Mouse (Mus musculus) kidney, adult 8-10 months (tissue): Measurements from ENCODE around the gene Actn4.
A peak's percentile ranks its signal among the peaks of the same experiment; 100 is the strongest.
"Not testable (repeated sequence)": the region's sequence is repeated elsewhere in the genome, so short reads cannot be mapped to it uniquely, and the experiment has no call there.

Experiments
- DNase-seq, 2 experiments: peaks; one replicate each; pipeline ENCODE4 v3.0.0; 2022

The Actn4 gene

DNA sequence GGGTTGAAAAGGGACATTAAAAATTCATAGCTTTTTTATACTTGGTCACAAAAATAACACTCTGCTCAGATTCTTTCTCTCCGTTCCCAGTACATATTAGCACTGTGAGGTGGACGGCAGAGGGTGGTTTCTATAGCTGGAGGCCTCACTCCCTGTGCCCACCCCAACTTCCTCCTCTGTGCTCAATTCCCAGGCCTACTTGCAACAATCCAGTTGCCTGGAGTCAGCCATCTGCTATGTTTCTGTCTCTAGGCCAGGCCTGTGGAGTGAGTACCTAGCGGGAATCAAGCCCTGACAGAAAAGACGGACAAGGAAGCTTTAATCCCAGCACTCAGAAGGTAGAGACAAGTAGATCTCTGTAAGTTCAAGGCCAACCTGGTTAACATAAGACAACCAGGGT, 39.5 kb downstream of the Actn4 start:
- no peak for DNase-seq

DNA sequence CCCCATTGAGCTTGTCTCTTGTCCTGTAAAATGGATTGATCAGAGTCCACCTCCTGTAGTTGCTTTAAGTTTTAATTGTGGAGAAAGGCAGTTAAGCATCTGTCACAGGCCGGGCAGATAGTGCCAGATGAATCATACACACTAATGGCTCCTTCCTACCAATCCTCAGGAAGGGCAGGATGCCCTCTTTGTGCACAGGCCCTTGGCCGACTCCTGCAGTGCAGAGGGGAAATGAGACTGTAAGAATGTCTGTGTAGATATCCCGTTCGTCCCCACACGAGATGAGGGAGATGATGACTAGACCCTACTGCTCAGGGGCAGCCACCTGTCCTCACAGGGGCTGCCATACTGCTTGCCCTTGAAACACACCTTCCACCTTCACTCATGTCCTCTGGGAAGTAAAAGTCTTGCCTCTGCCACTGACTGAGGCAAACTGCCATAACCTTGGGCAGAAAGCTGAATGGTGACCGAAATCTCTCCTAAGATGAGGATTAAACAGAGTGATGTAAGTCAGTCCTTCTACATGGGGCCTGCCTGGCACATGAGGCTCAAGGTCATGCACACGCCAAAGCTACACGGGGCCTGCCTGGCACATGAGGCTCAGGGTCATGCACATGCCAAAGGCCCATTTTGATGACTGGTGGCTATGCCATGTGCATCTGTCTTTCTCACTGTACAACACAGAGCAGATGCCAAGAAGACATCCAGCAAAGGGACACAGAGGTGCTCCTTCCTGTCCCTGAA, 40.2 kb downstream of the Actn4 start:
- DNase-seq, result no peak

DNA sequence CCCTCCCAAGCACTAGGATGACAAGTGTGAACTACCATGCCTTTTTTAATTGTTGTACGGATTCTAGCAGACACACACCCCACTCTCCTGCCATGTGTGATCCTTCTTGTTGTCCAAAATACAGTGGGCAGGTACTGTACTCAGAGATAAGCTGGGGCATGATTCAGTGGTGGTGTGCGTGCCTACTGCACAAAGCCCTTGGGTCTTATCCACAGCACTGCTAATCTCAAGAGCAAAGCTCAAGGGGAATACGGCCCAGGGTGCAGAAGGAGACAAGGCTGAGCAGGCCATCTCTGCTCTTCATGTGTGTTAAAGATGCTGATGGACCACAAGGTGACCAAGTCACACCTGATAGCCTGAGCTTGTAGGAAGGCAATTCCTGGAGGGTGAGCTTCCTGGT, 41.0 kb downstream of the Actn4 start:
- no peak for DNase-seq

DNA sequence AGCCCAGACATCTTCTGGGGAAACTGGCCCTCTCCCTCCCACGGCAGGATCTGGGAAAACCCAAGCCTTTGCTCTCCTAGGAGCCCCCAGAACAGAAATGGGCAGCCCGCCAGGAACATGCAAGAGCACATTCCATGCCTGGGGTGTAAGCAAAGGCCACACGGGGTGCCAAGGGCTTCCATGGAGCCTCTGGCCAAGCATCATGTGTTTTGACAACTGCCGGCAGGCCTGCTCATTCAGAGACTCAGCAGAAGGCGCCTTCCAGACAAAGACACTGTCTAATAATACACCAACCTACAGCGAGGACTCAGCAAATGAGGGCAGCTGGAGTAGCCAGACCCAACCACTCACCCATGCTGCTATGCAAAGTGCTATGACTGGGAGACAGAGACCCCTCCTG, 42.3 kb downstream of the Actn4 start:
- DNase-seq, result peak; percentile 75 to 77

DNA sequence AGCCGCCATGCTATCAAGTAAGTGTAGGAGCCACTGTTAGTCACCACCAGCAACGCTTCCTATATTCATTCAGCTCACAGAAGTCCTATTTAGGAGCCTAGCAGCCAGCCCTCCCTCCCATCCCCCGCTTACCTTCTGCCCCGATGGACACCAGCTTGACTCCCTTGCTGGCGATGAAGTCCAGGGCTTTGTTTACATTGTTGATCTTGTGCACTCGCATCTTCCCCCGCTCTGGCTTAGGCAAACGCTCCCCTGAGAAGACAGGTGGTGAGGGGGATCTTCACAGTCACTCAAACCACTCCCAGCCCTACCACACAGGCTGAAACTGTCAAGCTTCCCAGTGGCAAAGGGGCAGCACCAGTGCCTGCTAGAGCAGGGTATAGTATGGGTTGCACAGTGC, 43.6 kb downstream of the Actn4 start:
- no peak for DNase-seq

DNA sequence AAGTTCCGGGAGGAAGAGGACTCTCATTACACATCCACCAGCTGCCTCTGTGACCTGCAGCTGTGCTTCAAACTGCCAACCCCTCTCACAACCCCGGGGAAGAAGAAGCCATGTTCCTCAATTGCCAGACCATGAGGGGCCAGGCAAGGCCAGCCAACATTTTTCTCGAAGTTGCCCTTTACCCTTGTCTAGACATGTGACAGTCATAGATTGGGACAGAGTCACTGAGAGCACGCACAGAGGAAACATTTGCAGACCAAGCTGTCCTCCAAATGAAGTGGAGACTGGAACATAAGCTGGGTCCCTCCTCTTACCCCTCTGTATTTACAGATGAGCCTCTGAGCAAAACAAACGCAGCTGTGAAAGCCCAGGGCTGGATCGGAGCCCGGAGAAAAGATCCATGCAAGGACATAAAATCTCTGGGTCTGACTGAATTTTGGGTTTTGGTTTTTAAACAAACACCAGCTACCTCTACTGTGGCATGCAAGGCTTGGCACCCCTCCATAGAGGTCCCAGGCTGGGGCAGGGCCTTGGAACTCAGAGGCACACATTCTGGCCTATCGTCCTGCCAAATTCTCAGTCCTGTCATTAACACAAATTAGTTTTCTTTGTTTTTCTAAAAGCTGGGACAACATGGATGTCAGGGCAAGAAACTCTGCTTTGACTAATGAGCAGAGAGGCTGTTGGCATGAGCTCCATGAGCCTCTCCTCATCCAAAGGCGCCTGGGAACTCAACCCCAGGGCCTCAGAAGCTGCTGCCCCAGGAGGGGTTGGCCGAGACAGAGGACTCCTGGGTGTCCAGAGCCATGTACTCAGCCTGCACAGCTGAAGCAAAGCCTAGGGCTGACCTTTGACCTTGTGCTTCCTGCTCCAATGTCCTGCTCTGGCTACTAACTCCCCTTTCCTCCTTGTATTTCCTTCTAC, 44.4 kb downstream of the Actn4 start:
- peak; percentile 67 to 74 for DNase-seq

DNA sequence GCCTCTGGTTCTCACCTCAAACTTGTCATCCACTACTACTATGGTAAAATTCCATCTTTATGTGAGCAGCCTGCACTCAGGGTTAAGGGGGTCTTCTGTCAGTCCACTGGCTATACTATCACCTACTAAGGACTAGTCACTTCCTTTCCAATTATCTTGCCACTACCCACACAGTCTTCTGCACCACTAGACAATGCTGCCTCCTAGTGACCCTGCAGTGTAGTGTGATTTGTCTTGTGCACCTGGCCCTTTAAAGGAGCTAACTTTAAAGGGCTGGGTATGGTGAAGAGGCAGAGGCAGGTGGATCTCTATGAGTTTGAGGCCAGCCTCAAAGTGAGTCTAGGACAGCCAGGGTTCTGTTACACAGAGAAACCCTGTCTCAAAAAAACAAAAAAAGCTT, 45.6 kb downstream of the Actn4 start:
- no peak for DNase-seq

DNA sequence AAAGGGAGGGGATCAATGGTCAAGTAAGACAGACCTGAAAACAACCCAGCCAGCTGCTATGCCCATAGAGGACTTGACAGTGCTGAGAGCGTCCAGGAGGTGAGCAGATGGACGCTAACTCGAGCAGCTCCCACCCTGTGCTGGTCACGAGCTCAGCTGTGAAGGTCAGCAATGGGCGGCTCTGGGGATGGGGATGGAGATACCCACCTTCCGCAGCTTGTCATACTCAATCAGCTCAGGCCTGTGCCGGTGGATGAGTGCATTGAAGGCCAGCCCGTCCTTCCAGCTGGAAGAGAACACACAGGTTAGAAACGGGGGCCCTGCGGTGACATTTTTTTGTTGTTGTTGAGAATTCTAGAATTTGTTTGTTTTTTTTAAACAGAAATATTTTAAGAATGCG, 49.0 kb downstream of the Actn4 start:
- no peak for DNase-seq

DNA sequence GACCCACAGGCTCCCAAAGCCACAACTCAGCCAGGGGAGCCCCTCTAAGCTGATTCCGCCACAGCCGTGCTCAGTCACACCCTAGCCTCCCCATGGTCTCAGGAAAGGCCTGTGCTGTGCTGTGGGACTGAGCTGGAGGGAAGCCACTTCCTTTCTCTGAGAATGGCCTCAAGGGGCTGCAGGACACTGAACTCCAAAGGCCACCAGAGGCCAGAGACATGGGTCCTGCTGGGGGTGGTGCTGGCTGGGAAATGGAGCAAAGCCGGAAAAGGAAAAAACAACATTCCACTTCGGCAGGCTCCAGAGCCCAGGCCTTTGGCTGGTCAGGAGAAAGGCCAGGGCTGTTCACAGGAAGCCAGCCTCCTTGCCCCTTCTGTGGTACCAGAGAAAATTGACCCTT, 50.5 kb downstream of the Actn4 start:
- peak; percentile 73 to 84 for DNase-seq

DNA sequence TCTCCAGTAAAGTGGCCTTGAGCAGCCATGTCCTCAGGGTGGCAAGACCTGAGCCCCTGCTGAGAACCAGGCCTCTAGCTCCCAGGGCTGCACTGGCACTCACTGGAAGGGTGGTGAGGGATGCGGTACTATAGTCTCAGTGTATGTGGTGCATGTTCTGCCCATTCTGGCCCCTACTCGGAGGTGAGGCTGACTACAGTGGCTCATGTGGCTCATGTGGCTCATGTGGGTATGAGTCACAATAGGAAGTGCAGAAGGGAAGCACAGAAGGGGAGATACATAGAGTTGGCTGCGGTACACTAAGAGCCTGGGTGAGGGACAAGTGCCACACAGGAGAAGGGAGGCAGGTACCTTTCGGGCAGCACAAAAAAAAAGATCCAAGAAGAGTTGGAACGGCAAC, 54.9 kb downstream of the Actn4 start:
- DNase-seq, result no peak

DNA sequence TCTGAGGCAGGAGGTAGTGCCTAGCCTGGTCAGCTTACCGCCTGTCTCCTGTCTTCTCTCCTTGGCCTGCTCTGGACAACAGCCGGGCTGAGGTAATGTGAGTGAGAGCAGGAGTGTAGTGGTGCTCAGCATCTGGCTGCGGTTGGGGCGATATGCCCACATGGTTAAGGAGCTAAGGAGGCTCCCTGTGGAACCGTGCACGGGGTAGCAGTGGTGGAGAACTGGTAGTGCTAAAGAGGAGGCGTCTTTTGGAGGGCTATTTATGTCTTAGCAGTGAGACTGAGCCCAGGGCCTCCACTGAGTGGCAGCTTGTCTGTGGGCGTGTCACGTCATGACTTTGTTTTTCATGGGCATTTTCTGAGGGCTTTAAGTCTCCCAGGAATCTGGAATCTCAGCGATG, 58.4 kb downstream of the Actn4 start:
- no peak for DNase-seq

DNA sequence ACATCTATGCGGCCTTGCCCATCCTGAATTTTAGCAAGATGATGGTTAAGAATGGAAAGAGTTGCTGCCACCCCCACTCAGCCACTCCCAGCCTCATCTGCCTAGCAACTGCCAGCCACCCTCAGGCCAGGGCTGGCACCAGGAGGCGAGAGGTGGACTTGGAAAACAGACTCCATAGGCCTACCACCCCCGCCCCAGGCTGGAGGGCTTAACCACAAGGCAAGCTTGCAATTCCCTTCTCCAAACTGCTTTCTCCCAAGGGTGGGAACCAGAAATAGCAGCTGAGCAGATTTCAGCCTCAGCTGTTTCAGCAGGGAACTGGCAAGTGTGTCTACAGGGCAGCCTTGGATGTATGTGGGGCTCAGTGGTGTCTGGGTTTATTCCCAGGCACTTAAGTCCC, 59.3 kb downstream of the Actn4 start:
- DNase-seq, result no peak

DNA sequence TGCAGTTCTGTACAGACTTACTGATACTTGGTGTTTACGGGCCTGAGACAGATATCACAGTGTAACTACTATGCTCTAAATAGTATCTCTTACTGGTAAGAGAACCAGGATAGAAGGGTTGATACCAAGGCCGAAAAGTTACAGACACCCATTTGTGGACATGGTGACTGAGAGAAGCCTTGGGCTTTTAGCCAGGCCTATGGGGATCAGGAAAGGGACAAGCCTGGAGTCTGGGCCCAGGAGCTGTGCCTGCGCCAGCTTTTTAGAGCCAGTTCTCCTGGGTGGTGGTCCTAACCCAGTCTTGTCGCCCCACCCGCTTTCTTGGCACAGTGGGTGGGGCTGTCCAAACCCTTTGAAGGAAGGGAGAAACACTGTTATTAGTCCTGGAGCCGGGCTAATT, 60.0 kb downstream of the Actn4 start:
- no peak for DNase-seq

DNA sequence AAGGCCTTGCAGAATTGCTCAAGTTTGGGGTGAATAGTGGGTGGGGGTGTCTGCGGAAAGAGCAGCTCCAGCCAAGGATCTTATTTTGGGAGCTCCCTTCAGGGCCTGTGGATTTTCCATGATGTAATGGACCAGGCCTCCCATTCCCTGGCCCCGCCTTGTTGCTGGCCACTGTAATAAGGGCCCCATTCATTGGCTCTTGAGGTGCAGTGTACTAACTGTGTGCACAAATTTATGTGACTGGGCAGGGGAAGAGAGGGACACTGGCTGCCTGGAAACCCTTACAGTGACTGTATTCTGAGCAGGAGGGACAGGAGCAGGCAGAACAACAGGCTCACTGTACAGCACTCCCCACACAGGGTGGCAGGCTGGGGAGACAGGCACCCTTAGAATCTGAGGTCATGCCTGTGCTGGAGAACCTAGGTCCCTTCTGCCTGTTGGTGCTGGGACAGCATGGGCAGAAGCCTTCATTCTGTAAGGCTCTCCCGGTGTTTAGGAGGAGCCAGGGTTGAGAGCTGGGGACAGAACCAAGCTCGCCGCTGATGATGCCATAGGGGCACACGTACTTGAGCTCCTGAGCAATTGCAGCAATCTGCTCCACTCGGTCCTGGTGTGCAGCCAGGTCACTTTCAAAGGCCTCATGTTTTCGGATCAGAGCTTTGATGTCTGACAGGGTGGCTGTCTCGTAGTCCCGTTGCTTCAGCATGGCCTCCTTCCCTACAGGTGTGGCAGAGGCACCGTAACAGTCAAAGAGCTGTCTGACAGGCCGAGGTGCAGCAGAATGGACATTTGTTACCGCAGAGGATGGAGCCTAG, 60.6 kb downstream of the Actn4 start:
- DNase-seq, result peak in 1 of 2 experiments; percentile 42

DNA sequence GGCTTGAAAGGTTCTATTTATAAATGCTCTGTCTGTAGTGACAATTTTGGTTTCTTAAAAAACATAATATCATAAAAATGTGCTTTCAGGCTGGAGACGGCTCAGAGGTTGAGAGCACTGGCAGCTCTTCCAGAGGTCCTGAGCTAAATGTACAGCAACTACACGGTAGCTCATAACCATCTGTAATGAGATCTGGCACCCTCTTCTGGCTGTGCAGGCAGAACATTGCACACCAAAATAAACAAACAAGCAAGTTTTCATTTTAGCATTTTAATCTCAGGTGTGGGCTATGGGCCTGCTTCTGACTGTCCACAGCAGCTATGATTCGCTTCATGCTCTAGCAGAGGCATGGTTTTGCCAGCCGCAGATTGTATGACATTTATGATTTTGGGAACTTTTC, 62.2 kb downstream of the Actn4 start:
- DNase-seq, result no peak

DNA sequence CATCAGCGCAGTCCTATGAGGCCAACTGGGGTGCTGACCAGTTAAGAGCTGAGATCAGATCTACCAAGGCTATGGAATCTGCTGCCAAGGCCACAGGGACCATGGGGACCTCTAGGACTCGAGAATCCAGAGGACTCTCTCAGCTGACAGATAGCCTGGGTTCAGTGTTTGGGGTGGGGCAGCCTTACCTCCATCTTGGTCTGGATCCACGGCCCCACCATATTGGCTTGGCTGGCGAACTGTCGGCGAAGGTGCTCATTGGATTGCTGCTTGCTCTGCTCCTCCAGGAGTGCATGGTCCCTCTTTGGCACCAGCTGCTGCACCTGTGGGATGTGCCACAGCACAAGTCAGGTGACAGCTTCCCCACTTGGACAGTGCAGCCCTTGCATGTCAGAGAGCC, 64.5 kb downstream of the Actn4 start:
- no peak for DNase-seq

DNA sequence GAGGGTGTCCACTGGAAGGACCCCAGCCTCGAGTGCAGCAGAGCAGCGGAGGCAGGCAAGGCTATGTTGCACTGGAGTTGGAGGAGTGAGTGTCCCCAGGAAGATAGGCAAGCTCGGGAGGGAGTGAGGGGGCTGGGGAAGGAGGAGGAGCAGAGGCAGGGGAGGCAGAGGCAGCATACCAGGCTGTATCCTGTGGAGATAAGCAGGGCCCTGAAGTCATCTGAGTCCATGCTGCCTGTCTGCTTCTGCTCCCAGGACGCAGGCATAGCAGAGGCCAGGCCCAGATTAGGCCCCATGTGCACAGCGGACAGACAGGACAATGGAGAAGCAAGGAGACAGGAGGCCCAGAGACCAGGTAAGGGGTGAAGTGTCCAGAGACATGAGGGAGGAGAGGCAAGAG, 67.2 kb downstream of the Actn4 start:
- DNase-seq, result no peak

DNA sequence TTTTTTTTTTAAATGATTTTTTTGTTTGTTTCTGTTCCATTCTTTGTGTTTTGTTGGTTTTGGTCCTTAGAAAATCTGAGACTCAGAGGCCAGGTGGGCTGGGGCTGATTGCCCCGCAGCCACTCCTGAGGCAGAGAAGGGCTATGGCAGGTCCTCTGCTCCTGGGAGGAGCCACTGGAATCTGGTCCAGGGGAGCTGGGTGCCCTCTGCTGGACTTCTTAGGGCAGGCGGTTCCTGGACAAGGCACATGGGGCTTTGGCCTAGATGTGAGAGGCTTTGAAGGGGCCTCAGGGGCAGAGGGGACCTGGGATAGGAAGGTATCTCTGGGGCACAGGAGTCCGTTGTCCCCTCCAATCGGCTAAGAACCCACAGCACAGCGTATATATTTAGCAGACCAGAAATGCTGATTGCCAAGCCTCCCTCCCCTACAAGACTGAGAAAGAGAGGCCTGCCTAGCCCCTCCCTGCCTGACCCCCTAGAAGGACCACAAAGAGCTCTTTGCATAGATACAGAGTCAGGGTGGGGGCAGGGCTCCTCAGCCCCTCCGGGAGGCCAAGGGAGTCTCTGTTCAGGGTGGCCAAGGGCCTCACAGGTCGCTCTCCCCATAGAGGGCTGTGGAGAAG, 68.4 kb downstream of the Actn4 start:
- DNase-seq, result peak; percentile 35 to 57

DNA sequence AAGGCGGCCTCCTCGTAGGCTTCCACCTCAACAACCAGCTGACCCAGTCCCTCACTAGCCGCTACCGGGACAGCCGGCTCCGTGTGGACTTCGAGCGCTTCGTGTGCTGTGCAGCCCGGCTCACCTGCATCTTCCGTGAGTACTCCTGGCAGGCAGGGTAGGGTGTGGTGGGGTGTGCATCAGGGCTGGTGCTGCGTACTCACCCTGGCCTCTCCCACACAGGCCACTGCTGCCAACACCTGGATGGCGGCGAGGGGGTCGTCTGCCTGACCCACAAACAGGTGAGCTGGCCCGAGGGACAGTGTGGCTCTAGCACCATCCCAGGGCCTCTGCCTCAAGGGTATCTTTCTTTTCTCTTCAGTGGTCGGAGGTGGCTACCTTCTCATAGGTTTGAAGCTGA, 69.5 kb downstream of the Actn4 start:
- no peak for DNase-seq

DNA sequence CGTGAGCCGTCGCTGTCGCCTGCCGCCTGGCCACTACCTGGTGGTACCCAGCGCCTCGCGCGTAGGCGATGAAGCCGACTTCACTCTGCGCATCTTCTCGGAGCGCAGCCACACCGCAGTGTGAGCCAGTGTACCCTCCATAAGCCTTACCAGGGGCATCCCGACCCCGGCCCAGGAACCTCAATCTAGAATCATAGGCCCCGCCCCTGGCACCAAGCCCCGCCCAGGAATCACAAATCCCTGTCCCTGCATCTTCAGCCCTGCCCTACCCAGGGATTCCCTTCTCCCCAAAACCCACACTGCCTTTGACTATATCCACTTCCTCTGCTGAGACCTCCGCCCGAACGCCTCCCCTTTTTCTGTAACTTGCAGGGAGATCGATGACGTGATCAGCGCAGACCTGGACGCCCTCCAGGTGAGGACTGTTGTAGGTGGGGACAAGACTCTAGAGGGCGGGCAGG, 73.4 kb downstream of the Actn4 start:
- DNase-seq, result no peak

DNA sequence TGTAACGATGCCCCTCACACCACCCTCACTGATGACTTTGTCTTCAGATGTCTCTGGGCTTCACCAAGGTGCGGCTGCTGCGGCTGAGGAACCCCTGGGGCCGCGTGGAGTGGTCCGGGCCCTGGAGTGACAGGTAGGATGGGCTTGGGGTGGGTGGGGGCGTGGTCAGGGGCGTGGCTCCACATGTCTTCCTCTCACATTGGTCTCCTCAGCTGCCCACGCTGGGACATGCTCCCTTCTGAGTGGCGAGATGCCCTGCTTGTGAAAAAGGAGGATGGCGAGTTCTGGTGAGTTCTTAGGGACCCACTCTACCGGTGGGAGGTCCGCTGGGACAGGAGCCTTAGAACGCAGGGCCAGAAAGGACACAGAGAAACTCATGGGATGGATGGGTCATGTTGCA, 75.7 kb downstream of the Actn4 start:
- DNase-seq, result no peak

DNA sequence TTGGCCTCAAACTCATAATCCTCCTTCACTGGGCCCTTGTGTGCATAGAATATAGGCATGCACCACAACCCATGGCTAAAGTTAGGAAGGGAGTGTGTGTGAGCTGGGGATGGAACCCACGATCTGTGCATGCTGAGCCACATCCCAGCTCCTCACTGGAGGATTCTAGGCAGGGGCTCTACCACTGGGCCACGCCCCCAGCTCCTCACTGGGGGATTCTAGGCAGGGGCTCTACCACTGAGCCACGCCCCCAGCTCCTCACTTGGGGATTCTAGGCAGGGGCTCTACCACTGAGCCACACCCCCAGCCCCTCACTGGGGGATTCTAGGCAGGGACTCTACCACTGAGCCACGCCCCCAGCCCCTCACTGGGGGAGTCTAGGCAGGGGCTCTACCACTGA, 78.4 kb downstream of the Actn4 start:
- DNase-seq, result not testable (repeated sequence)

DNA sequence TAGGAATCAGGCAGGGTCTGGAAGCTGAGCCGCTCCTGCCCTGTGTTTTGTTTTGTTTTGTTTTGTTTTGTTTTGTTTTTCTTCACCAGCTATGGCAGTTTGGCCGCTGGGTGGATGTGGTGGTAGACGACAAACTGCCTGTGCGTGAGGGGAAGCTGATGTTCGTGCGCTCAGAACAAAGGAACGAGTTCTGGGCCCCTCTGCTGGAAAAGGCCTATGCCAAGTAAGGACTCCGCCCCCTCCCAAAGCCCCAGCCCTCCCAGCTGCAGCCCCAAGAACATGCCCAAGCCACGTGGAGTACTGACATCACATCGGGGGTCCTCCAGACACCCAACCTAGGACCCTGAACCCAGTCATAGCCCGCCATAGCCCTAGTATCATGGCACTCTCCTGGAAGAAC, 79.1 kb downstream of the Actn4 start:
- DNase-seq, result no peak
